Mouse (Mus musculus): Measurements from ENCODE around the gene Ptrh1. TPM values are rescaled to one million over a fixed set of nuclear protein-coding genes. Genes with fewer than 3 reads are reported as not detected.

The Ptrh1 gene
- 10 to 100 TPM in 1 of 2 experiments, 1 to 10 TPM in 1; 6.5 to 11.2 TPM for total RNA-seq (2021)

- DNase-seq, result peak; percentile 97
- intact Hi-C loops (cut with DNase I), result no loop called here
Measured at GRCm38 (mm10) chr2:32775359-32776074, at the start of gene Ptrh1, which contains the start of gene Ttc16. TSS of gene Ptrh1 (plus strand) at chr2:32775786. TSS of gene Ttc16 (minus strand) at chr2:32775633.

GRCm38 (mm10) chr2:32727435-32727834, 48.2 kb upstream of the Ptrh1 start:
- intact Hi-C loops (cut with DNase I), result no loop called here
- peak; percentile 88 for DNase-seq

GRCm38 (mm10) chr2:32728463-32728862, 47.1 kb upstream of the Ptrh1 start:
- intact Hi-C loops (cut with DNase I), result no loop called here

DNA sequence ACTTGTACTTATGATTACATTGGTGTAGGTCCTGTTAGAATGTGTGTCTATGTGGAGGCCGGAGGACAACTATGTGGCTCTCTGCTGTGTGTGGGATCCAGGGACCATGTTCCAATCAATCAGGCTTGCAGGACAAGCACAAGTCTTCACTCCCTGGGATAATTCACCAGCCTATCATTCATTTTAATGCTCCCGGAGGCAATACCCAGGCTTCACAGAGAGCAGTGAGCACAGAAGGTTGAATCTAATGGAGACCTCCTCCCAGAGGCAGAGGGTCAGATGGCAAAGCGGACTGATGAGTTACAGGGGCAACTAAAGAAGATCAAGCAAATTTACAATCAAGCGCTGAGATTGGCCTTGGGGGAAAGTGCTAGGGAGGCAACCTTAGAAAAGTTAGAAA, 46.0 kb upstream of the Ptrh1 start:
- intact Hi-C loops (cut with DNase I), result no loop called here
- DNase-seq, result no peak

More at GRCm38 (mm10) chr2:32728463-32728862, 47.1 kb upstream of the Ptrh1 start:
- DNase-seq, result no peak

DNA sequence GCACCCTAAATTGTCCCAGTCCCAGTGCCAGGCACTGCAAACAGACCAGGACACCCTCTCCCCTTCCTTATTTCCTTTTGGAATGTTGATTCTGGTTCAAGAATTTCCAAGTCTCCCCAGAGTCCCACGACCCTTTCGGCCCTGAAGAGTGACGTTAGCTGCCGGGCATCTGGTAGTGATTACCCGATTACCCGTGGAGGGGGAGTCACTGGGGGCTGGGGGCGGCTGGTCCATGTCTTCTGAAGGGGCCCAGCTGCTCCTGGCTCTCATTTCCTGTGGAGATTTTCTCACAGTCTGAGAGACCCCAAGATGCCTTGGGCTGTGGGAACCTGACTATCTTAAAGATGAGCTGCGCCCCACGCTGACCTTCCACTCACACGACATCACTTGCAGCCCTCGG, 44.7 kb upstream of the Ptrh1 start:
- no peak for DNase-seq
- intact Hi-C loops (cut with DNase I), result no loop called here

DNA sequence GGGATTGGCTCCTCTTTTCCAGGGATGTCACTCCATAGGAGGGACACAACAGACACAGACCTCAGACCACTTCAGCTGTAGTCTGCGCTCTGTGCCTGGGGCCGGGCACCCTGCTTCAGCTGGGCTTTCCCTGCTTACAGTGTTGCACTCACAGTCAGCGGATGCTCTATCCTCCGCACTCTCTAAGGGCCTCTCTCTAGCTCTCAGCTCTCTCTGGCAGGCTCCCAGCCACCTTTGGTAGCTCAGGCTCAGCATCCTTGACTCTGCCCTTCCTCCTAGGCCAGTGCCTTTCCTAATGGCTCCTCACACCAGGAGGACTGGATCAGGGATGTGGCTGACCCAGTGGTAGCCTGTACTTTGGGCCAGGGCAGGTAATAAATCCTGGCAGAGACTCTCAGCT, 43.7 kb upstream of the Ptrh1 start:
- no peak for DNase-seq
- intact Hi-C loops (cut with DNase I), result no loop called here

DNA sequence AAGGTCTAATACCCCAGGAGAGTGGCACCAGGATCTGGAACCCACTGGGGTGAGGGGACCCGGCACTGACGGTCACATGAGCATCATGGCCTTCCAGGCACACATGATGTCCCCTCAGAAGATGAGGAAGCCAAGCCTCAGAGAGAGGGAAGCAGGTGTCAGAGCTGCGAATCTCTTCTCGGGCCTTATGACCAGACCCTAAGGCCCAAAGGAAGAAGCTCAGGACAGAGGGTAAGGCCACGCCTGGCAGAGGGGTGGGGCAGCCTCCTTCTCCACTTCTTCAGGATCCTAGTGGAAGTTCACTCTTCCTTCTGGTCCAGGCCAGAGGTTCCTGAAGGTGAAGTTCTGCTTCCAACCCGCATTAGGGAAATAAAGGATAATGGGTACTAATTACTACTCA, 42.9 kb upstream of the Ptrh1 start:
- no peak for DNase-seq
- intact Hi-C loops (cut with DNase I), result no loop called here

DNA sequence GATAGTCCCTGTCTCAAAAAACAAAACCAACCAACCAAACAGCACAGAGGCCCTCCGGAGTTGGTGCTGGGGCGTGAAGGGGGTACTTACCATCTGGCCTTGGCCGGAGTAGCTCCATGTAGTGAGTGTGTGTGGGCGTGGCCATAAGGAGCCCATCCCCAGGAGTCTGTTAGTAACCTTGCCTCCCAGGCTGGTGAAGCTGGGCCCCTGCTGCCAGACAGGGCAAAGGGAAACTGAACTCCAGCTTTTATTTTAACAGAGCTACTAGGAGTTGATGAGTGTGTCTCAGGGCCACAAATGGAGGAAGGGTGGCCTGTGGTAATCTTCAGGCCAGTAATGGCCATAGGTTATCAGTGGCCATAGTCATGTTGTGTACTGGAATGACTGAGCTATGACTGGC, 41.1 kb upstream of the Ptrh1 start:
- DNase-seq, result no peak
- intact Hi-C loops (cut with DNase I), result no loop called here

GRCm38 (mm10) chr2:32734933-32735332, 40.7 kb upstream of the Ptrh1 start:
- no peak for DNase-seq
- intact Hi-C loops (cut with DNase I), result no loop called here

DNA sequence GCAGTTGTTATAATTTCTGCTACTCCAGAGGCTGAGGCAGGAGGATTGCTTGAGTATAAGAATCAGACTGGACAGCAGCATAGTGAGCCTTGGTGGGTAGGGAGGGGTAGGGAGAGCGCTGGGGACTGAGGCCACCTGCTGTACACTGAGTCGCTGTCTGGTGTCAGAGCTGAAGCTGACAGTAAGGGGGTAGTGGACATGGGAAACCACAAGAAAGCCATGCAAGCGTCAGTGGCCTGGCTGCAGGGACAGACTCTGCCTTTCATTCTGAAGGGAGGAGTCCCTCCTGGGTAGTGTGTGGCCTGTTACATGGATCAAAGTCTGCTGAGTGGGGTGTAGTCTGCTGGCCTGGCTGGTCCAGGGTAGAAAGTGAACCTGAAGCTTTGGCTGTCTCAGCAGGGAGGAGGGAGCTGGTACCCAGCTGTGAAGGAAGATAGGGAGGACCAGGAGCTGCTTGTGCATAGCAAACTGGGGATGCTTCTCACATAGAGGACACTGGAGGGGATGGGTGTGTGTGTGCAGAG, 39.2 kb upstream of the Ptrh1 start:
- no peak for DNase-seq
- intact Hi-C loops (cut with DNase I), result no loop called here

GRCm38 (mm10) chr2:32737008-32737407, 38.6 kb upstream of the Ptrh1 start:
- intact Hi-C loops (cut with DNase I), result no loop called here
- DNase-seq, result no peak

- intact Hi-C loops (cut with DNase I), result no loop called here
- no peak for DNase-seq
Measured at GRCm38 (mm10) chr2:32739311-32739710, 36.3 kb upstream of the Ptrh1 start.

- no peak for DNase-seq
- intact Hi-C loops (cut with DNase I), result no loop called here
Measured at GRCm38 (mm10) chr2:32740916-32741272, 34.7 kb upstream of the Ptrh1 start, which contains the start of gene 6330409D20Rik. TSS of gene 6330409D20Rik (minus strand) at chr2:32741016.

DNA sequence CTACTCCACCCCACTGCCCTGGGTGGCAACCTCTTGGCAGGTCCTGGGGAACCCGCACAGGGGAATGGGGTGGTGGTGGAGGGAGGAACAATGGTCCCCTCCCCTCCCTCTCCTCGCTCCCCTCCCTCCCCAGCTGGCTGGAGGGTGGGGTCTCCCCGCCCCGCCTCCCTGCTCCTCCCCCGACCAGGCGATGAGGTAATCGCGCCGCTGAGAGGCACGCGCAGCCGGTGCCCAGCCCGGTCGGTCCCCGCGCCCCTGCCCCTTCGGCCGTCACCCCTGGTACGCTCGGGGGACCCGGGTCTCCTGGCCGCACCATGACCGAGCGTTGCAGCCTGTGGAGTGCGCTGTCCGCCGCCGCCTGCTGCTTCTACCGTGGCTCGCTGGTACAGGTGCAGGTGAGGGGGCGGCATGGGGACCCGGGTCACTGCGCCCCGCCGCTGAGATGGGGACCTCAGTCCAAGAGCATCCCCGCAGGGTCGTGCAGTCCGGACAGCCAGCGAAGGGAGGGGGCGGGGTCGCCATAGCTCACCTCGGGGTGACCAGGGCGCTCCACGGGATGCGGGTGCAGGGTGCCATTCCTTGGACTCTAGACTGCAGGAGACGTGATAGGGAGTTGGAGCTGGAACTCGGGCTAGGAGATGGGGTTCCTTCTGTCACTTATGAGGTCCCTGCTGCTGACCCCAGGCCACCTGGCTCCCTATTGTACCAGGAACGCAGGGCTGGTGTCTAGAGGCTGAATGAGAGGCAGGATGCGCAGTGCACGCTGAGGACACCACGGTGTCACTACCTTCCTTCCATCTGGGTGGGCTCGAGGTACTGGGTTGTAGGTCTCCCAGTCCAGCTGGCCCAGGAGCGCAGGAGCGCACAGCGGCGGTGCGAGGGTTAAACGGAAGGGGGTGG, 34.1 kb upstream of the Ptrh1 start:
- intact Hi-C loops (cut with DNase I), result no loop called here
- DNase-seq, result peak; percentile 81

GRCm38 (mm10) chr2:32742173-32742531, 33.4 kb upstream of the Ptrh1 start:
- DNase-seq, result peak; percentile 81
- intact Hi-C loops (cut with DNase I), result no loop called here

- intact Hi-C loops (cut with DNase I), result no loop called here
- DNase-seq, result no peak
Measured at GRCm38 (mm10) chr2:32744272-32744982, 31.2 kb upstream of the Ptrh1 start.

- intact Hi-C loops (cut with DNase I), result no loop called here
- no peak for DNase-seq
Measured at GRCm38 (mm10) chr2:32749082-32749481, 26.5 kb upstream of the Ptrh1 start.

DNA sequence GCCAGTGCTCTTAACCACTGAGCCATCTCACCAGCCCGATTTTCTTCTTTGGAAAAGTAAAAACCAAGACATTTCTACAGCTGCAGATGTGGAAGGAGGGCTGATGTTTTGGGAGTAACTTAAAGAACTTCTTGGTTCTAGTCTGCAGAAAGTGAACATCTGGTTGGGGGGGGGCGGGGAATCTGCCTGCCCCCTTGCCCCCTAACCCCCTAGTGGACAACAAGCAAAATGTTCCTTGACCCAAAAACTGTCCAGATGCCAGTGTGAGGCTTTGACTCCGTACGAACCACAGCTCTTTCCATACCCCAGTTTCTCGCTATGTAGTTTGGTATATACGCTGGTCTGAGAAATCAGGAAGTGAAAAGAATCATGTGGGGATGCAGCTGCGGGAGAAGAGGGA, 25.4 kb upstream of the Ptrh1 start:
- intact Hi-C loops (cut with DNase I), result no loop called here
- DNase-seq, result no peak

DNA sequence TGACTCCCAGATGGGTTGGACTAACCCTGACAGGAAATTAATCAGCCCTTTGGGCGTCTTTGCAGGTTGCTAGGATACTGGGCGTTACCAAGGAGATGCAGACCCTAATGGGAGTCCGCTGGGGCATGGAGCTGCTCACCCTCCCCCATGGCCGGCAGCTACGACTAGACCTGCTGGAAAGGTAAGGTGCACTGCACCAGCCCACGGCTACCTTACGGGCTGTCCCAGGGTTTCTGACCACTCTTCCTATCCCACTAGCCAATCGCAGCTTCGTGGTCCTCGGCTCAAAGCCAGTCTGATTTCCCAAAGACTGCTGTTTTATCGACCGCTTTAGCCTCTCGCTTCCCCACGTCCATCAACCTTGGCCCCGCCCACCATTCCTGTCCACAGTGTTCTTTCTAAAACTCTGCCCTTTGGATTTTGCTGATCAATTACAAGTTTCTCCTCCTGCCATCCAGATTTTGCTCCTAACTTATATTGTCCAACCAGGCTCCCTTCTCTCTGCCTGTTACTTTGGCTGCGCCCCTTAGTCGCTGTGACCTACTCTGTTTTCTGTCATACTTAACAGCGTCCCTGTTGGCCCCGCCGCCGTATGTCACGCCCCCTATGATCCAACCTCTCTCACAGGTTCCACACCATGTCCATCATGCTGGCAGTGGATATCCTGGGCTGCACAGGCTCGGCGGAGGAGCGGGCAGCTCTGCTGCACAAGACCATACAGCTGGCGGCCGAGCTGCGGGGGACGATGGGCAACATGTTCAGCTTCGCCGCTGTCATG, 24.5 kb upstream of the Ptrh1 start:
- intact Hi-C loops (cut with DNase I), result no loop called here
- peak; percentile 56 for DNase-seq

DNA sequence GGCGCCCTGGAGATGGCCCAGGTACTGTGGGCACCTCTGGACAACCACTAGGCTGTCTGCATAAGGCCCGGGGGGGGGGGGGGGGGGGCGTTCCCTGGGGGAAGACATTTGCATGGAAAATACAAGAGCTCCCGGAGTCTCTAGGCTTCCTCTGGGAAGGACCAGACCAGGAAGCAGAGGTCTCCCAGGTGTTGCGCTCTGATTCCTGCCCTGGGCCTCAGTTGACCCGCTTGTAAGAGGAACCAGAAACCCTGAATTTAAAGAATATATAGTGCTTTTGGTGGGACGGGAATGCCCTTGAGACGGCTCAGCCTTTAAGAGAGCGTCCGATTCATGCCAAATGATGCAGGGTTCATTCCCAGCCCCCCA, 23.9 kb upstream of the Ptrh1 start:
- intact Hi-C loops (cut with DNase I), result no loop called here
- DNase-seq, result no peak
